Mouse (Mus musculus) Muller cell, postnatal 12 days (primary cell): Measurements from ENCODE around the gene Tpi1.

Experiments used
- DNase-seq: peaks from one replicate; pipeline ENCODE4 v3.0.0-alpha.2; 2015; ENCODE audit errors: inconsistent ontology term

Gene Tpi1

GRCm38 (mm10) chr6:124813933-124814332, at the start of gene Tpi1:
Gene Tpi1, minus strand, starts transcription at chr6:124814296.
- DNase-seq = peak; percentile 94

DNA sequence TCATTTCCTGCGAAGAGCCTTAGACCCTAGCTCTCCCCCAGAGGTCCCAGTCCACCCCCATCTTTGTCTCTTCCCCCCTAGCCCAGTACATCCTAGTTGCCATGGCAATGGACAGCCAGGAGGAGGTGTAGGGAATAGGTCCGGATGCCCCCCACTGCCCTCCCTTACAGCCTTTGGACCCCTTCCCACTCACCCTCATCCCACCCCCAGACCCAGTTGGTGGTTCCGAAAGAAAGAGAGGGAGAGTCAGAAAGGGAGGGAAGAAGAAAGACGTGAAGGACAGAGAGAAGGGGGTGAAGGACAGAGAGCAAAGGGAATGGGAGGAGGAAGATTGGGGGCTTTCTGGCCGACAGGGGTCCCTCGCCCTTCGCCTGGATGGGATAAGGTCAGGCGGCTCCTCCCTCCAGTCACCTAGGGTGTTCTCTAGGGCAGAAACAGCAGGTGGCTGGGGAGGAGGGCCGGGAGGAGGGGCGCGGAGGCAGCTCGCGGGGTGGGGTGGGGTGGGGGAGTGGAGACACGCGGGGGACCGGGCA, 49.1 kb upstream of the Tpi1 start:
- DNase-seq = peak; percentile 17

DNA sequence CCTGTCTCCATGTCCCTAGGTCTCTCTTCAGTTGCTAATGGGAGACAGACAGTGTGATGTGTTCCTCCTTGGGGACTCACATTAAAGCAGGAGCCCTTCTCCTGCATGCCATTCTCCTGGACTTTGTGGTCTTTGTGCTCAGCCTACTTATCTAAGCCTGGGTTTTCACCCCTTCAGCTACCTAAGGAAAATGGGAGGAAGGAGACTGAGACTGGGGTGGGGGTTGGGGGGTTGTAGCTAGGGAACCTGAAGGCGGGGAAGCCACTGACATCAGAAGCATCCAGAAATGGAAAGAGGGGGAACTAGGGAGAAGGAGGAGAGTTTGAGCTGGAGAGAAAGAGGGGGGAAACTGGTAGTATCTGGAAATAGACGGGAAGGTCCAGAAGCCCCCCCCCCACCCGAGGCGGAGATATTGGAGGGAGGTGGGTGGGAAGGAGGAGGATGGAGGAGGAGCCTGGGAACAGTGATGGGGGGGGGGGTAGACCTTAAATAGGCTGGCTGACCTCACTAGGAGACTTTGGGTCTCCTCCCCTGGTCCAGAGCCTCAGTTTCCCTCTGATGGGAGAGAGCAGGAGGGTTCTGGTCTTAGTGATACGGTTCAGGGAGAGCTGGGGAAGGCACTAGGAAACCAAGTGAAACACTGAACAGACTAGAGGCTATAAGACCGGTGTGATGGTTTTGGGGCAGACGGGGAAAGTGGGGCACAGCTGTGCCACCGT, 48.5 kb upstream of the Tpi1 start:
- DNase-seq = no peak

GRCm38 (mm10) chr6:124861802-124862201, 47.7 kb upstream of the Tpi1 start:
- DNase-seq = no peak

GRCm38 (mm10) chr6:124861266-124861665, 47.2 kb upstream of the Tpi1 start:
- DNase-seq = no peak

- no peak for DNase-seq
These were observed 46.4 kb upstream of the Tpi1 start for GRCm38 (mm10) chr6:124860511-124860910.

- peak; percentile 91 for DNase-seq
These were observed 45.6 kb upstream of the Tpi1 start for GRCm38 (mm10) chr6:124859725-124860124.

DNA sequence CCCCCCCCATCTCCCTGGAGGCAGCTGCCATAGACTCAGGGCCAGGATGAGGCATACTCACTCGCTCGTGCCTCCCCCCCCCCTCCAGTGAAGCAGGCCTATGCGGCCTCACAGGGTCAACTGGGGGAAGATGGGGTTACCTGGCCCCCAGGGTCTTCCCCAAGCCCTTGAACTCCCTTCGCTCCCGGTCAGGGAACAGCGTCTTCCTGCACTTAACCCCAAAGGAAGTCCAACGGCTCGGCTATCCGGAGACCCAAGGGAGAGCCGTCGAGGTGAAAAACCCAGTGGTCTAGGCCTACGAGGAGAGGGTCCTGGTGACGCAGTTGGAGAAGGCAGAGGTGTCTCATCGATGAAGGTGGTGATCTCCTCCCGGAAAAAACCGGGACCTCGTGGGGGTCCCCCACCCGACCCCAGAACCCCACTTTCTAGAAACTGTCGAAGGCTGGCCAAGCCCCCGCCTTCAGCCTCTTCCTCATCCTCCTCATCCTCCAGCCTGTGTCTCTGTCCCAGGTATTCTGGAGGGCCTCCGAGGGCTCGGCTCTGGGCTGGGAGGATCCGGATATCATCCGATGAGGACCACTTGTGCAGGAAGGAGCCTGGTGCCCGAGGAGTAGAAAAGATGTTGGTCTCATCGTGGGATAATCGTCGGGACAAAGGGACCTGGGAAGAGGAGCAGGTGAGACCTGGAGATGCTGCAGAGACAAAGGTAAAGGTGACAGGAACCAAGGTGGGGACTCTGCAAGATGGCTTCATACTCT, 44.6 kb upstream of the Tpi1 start:
- no peak for DNase-seq

DNA sequence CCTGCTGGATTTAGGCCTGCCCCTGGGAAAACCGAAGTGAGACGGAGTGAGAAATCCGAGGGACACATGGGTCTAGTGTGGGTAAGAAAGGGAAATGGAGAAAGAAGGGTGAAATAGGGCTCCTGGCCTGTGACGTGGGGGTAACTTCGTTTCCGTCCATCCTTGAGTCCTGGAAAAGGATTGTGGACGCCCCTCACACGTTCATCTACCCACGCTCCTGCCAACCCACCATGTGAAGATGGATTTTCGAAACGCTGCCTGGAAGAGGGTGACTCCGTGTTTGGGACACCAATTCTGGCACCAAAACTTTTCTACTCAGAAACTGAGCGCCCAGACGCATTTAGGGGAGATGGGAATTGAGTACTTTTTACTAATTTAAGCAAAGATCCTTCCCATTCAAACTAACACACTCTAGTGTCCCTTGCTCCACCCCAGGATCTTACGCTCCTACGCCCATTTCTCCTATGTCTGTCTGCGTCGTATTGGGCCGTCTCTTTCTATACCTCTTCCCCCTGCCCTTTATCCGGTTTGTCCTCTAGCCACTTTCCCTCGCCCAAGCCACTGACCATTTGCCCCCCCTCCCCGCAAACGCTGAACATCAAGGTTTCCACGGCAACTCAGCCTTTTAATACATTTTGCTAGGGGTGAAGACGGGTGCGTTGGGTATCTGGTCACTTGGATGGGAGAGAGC, 43.9 kb upstream of the Tpi1 start:
- DNase-seq = peak; percentile 14

GRCm38 (mm10) chr6:124856916-124857839, 43.1 kb upstream of the Tpi1 start, which contains the start of gene P3h3:
Gene P3h3, minus strand, starts transcription at chr6:124857752.
- DNase-seq = peak; percentile 87

DNA sequence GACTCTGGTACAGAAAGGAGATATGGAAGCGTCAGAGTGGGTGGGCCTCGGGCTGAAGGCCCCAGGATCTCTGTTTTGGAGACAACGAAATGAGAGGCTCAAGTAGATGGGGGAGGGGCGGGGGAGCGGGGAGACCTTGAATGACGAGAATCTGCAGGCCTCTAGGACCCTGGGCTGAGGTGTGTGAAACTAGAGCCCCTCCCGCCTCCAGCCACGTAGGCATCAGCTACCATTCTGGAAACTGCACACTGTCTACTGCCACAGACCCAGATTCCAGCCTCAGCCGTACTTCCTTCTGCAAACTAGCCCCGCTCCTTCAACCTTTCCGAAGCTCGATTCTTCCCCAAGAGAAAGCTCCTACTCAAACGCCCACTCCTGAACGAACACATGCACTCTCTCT, 42.2 kb upstream of the Tpi1 start:
- no peak for DNase-seq

DNA sequence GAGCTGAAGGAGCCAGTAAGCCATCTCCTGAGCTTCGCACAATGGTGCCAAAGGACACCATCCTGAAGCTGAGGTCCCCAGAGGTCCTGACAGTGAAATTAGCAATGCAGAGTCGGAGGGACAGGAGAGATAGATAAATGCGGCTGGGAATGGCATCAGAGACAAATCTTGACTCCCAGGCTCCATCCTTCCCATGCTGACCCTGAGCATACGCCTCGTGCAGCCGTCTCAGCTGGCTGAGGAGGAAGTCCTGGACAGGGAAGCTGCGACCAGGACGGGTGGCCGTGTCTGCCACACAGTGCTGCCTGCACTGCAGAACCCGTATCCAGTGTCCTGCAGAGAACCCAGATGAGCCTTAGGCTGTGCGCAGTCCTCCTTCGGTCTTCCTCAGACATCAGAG, 40.6 kb upstream of the Tpi1 start:
- no peak for DNase-seq

- no peak for DNase-seq
These were observed 36.4 kb upstream of the Tpi1 start for GRCm38 (mm10) chr6:124850535-124850934.

GRCm38 (mm10) chr6:124847305-124847704, 33.2 kb upstream of the Tpi1 start:
- DNase-seq = peak; percentile 89

DNA sequence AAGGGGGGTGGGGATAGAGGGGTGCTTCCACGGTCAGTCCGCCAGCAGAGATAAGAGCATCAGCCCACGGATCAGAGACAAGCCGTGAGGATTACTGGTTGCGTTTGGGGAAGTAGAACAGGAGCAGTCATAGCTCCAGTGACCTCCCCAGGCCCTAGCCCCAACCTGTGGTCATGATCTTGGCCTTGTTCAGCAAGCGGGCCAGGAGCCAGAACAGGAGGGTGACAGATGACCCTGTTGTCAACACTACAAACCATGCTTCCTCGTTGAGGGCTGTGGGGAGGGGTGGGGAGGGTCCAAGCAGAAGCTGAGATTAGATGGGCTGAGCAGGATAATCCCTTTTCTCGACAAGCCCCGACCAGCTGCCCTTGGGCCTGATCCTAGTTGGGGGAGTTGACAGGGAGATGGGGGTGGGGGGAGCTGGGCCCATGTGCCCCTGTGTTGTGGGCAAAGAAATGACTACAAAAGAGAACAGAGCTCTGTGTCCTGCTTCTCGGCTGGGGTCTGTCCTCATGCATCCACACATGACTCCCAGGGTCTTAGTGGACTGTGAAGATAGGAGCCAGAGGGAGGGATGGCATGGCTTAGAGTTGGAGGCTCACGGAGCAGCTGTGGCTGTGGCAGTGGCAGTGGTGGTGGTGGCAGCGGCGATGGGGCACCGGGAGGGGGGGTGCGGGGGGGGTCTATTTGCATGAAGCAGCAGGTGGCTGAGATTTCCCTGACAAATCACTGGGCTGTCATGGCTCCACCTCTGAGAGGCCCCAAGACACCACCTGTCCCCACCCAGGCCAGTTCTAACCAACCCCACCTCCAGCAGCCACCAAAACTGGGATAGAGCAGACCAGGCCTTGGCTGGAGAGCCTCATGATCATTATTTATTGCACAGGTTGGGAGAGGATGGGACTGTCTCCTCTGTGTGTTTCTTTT, 26.4 kb upstream of the Tpi1 start, which contains the start of gene Gnb3:
TSS of gene Gnb3 (minus strand) at position 35 of the 927 bp plus-strand sequence.
- no peak for DNase-seq

DNA sequence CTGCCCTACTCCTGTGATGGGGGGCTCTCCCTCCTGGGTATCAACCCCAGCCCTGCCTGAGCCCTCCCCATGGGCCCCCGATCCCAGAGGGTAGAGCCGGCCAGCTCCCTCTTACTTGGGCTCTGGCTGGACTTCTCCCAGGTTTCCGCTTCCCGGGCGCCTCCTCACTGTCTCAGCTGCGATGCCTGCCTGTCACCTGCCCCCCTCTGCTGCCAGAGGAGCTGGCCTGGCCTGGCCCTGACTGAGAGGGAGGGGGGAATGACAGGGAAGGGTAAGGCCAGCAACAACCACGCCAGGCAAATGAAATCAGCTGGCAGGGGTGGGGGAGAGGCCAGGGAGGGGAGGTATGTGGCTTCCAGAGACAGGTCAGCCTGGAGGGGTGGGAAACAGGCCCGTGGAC, 25.7 kb upstream of the Tpi1 start:
- peak; percentile 17 for DNase-seq

DNA sequence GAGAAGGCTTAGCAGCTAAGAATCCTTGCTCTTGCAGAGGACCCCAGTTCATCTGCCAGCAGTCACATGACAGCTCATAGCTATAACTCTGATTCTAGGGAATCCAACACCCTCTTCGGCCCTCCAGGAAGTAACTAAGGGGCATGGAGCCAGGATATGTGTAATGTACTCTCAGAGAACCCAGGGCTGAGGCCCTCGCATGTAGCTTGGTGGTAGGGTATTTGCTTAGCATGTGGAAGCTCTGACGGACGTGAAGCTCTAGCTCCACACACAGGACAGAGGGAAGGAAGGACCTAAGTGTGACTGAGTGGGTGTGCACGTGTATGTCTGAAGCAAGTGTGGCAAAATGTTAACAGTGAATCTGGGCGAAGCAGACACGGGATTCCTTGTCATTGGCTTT, 22.3 kb upstream of the Tpi1 start:
- DNase-seq = no peak

DNA sequence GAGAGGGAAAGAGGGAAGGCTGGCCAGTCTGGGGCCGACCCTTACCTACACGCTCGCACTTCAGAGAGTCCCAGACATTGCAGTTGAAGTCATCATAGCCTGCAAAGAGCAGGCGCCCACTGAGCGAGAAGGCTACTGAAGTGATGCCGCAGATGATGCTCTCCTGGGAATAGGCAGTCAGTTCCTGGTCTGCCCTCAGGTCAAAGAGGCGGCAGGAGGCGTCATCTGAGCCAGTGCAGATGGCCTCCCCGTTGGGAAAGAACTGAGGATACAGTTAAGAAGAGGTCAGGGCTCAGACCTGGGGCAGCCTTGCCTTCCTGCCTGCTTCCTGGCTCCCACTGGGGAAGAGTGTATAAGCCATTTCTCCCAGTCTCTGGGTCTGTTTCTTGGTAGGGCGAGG, 21.4 kb upstream of the Tpi1 start:
- DNase-seq = no peak

- no peak for DNase-seq
These were observed 20.5 kb upstream of the Tpi1 start for GRCm38 (mm10) chr6:124834512-124835081.

DNA sequence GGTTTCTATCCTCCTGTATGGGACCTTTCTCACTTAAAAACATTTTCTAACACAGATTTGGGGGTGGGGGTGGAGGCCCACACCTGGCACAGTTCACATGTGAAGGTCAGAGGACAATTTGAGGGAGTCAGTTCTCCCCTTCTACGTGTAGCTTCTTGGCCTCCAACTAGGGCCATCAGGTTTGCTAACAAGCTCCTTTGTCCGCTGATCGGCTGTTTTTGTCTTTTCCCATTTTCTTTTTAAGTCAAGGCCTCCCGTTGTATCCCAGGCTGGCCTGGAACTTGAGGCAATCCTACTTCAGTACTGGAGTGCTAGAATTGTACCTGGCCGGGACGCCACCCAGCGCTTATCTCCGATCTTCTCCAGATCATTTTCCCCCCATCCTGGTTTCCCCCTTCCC, 17.6 kb upstream of the Tpi1 start:
- no peak for DNase-seq
